Mouse (Mus musculus) midbrain, embryonic 14.5 days (tissue): ENCODE data around the gene Jund. TPM values are rescaled to one million over a fixed set of nuclear protein-coding genes. Genes with fewer than 3 reads are reported as not detected.

Source experiments
- ATAC-seq: fragments of 200-750 bp; cut with Nextera tagmentation; 2 replicates; pipeline ENCODE4 v1.8.0; 2017; ENCODE audit warnings: moderate number of reproducible peaks, moderate library complexity; ENCODE audit not compliant: low FRiP score, low TSS enrichment
- DNase-seq: peaks from one replicate; pipeline ENCODE4 v3.0.0-alpha.2; 2015
- H3K27ac ChIP-seq: fragments of 300-500 bp; sonication (generic); replicated peaks from 2 replicates; pipeline ENCODE4 v1.5.1; 2014; ENCODE audit warnings: mild to moderate bottlenecking, low read depth, low read length, moderate library complexity
- H3K27me3 ChIP-seq: fragments of 300-500 bp; sonication (generic); 2 replicates; pipeline ENCODE4 v1.6.1; 2014; ENCODE audit warnings: low read length, control low read depth, mixed read lengths; ENCODE audit not compliant: control insufficient read depth, insufficient read depth
- H3K36me3 ChIP-seq: fragments of 300-500 bp; sonication (generic); 2 replicates; pipeline ENCODE4 v1.6.1; 2014; ENCODE audit warnings: low read length, control low read depth; ENCODE audit not compliant: control insufficient read depth, insufficient read depth
- H3K4me1 ChIP-seq: fragments of 300-500 bp; sonication (generic); 2 replicates; pipeline ENCODE4 v1.6.1; 2014; ENCODE audit warnings: mild to moderate bottlenecking, antibody characterized with exemption, low read length, control low read depth; ENCODE audit not compliant: control insufficient read depth, insufficient read depth
- H3K4me2 ChIP-seq: fragments of 300-500 bp; sonication (generic); 2 replicates; pipeline ENCODE4 v1.6.1; 2014; ENCODE audit warnings: mild to moderate bottlenecking, low read length, moderate library complexity
- H3K4me3 ChIP-seq: fragments of 300-500 bp; sonication (generic); replicated peaks from 2 replicates; pipeline ENCODE4 v1.5.1; 2014; ENCODE audit warnings: low read depth, low read length
- H3K9ac ChIP-seq: fragments of 300-500 bp; sonication (generic); replicated peaks from 2 replicates; pipeline ENCODE4 v1.6.1; 2014; ENCODE audit warnings: mild to moderate bottlenecking, low read length, moderate library complexity
- H3K9me3 ChIP-seq: fragments of 300-500 bp; sonication (generic); 2 replicates; pipeline ENCODE4 v1.6.1; 2016; ENCODE audit warnings: low read length, control low read depth, mixed read lengths; ENCODE audit not compliant: control insufficient read depth
- WGBS: fragments of 180-500 bp; shearing (Covaris S2); extraction: QIAGEN DNeasy Blood & Tissue Kit; methylation state at CpG from one replicate; pipeline ENCODE4 v1.1.7; 2014; 5-methylcytosine and 5-hydroxymethylcytosine counted together
- polyA plus RNA-seq: library from polyadenylated mRNA; unstranded; fragments of >200 nt; fragmentation: Nextera tagmentation; extraction: Ambion mirVana; gene quantifications from 2 replicates; pipeline ENCODE4 v1.2.1, GENCODE M21; 2014

The Jund gene
- polyA plus RNA-seq, 1 experiment from 2014 or later: 119 TPM

GRCm38 (mm10) chr8:70708281-70708680 is 9.5 kb downstream of the Jund start:
- Histone ChIP-seq H3K36me3 (peaks cover 2% of the 10 kb centered on the region; the same call in 1 of the 2 replicates), H3K27ac (no peak overlapping the region), H3K4me3 (no peak overlapping the region), H3K9ac (no peak overlapping the region), H3K4me2 (no peak overlapping the region), H3K4me1 (no peaks in the 10 kb centered on the region; the same call in 1 of the 2 replicates), H3K9me3 (no peaks in the 10 kb centered on the region), H3K27me3 (no peaks in the 10 kb centered on the region)
- ATAC-seq (no peak), DNase-seq (no peak)
- WGBS: 92% methylated on average over 14 of the region's 14 CpGs

DNA sequence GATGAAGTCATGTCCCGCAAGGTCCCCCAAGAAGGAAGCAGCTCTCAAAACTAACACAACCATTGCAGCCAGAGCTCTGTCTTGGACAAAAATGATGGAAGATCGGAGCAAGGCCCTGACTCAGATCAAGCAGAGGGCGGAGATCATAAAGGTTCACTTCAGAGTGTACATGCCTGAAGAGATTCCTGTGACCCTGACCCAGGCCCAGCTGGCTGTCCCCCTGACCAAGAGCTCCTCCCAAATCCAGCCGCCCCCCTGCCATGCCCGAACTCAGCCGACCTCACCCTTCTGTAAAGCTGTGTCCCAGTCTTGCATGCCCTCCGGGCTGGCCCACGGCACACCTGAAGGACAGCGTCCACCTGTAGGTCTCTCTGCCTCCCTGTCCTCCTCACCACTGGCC is 11.0 kb downstream of the Jund start:
- no peak for ATAC-seq
- Histone ChIP-seq H3K4me2 (no peak overlapping the region), H3K36me3 (no peaks in the 10 kb centered on the region), H3K9me3 (no peaks in the 10 kb centered on the region), H3K4me1 (no peaks in the 10 kb centered on the region), H3K27ac (no peak overlapping the region), H3K4me3 (no peak overlapping the region), H3K9ac (no peak overlapping the region), H3K27me3 (no peaks in the 10 kb centered on the region)
- 94% methylated on average over 9 of the region's 9 CpGs for WGBS
- DNase-seq: no peak

DNA sequence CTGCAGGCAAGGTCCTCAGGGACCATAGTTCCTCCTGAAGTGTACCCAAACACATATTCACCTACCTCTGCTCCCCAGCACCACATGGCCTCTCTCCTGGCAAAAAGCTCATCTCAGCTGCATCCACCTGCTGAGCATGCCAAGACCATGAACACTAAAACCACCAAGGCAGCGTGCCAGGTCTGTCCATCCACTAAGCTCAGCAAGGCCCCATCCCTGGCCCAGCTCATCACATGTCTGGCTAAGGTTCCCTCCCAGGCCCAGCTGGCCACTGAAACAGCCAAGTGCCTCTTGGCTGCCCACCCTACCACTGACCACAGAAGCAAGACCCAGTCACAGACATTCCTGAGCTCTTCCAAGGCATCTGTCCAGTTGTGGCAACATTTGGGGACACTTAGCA is 11.5 kb downstream of the Jund start:
- 87% methylated on average over 1 of the region's 1 CpGs for WGBS
- Histone ChIP-seq H3K27me3 (no peaks in the 10 kb centered on the region), H3K27ac (no peak overlapping the region), H3K4me1 (no peaks in the 10 kb centered on the region), H3K4me3 (no peak overlapping the region), H3K9ac (no peak overlapping the region), H3K4me2 (no peak overlapping the region), H3K36me3 (no peaks in the 10 kb centered on the region), H3K9me3 (no peaks in the 10 kb centered on the region)
- ATAC-seq (no peak), DNase-seq (no peak)

- no peak overlapping the region for H3K9ac ChIP-seq
- H3K27ac ChIP-seq: no peak overlapping the region
- H3K27me3 ChIP-seq: no peaks in the 10 kb centered on the region
- DNase-seq: no peak
- no peaks in the 10 kb centered on the region for H3K9me3 ChIP-seq
- H3K4me1 ChIP-seq: no peaks in the 10 kb centered on the region
- no peak overlapping the region for H3K4me3 ChIP-seq
- no peak for ATAC-seq
- no peak overlapping the region for H3K4me2 ChIP-seq
- no peaks in the 10 kb centered on the region for H3K36me3 ChIP-seq
- WGBS: 90% methylated on average over 11 of the region's 11 CpGs
Observed at GRCm38 (mm10) chr8:70711041-70711440, 12.3 kb downstream of the Jund start.

- WGBS: 80% methylated on average over 7 of the region's 7 CpGs
- Histone ChIP-seq H3K9me3 (no peaks in the 10 kb centered on the region), H3K4me2 (no peak overlapping the region), H3K9ac (no peak overlapping the region), H3K27me3 (no peaks in the 10 kb centered on the region), H3K27ac (no peak overlapping the region), H3K4me1 (no peaks in the 10 kb centered on the region), H3K4me3 (no peak overlapping the region), H3K36me3 (no peaks in the 10 kb centered on the region)
- no peak for ATAC-seq
- no peak for DNase-seq
Observed at GRCm38 (mm10) chr8:70713991-70714390, 15.2 kb downstream of the Jund start.

GRCm38 (mm10) chr8:70715086-70715485 is 16.3 kb downstream of the Jund start:
- no peak for ATAC-seq
- no peak overlapping the region for H3K4me2 ChIP-seq
- H3K36me3 ChIP-seq: no peaks in the 10 kb centered on the region
- H3K4me3 ChIP-seq: no peak overlapping the region
- no peaks in the 10 kb centered on the region for H3K4me1 ChIP-seq
- H3K9ac ChIP-seq: no peak overlapping the region
- no peak overlapping the region for H3K27ac ChIP-seq
- H3K27me3 ChIP-seq: no peaks in the 10 kb centered on the region
- no peak for DNase-seq
- H3K9me3 ChIP-seq: no peaks in the 10 kb centered on the region
- 73% methylated on average over 2 of the region's 2 CpGs for WGBS

GRCm38 (mm10) chr8:70716521-70717400 is 18.0 kb downstream of the Jund start:
- no peak for DNase-seq
- H3K27me3 ChIP-seq: no peaks in the 10 kb centered on the region
- no peak overlapping the region for H3K4me2 ChIP-seq
- H3K4me1 ChIP-seq: no peaks in the 10 kb centered on the region
- no peak overlapping the region for H3K27ac ChIP-seq
- H3K4me3 ChIP-seq: no peak overlapping the region
- 87% methylated on average over 40 of the region's 40 CpGs for WGBS
- no peaks in the 10 kb centered on the region for H3K36me3 ChIP-seq
- no peak overlapping the region for H3K9ac ChIP-seq
- ATAC-seq: no peak
- no peaks in the 10 kb centered on the region for H3K9me3 ChIP-seq

- Histone ChIP-seq H3K4me2 (no peak within 1 kb of the TSS), H3K36me3 (no peaks in the 10 kb centered on the region), H3K4me3 (no peak within 1 kb of the TSS), H3K9me3 (no peaks in the 10 kb centered on the region), H3K4me1 (no peaks in the 10 kb centered on the region), H3K27me3 (no peaks in the 10 kb centered on the region), H3K27ac (no peak within 1 kb of the TSS), H3K9ac (no peak within 1 kb of the TSS; the same call in 1 of the 2 replicates)
- ATAC-seq: no peak
- DNase-seq: peak; percentile 72
- WGBS: 3% methylated on average over 18 of the region's 19 CpGs
Observed at GRCm38 (mm10) chr8:70718297-70718696, 19.5 kb downstream of the Jund start, which contains the start of gene Gm3336. Gm3336 (plus strand) TSS chr8:70718543.

DNA sequence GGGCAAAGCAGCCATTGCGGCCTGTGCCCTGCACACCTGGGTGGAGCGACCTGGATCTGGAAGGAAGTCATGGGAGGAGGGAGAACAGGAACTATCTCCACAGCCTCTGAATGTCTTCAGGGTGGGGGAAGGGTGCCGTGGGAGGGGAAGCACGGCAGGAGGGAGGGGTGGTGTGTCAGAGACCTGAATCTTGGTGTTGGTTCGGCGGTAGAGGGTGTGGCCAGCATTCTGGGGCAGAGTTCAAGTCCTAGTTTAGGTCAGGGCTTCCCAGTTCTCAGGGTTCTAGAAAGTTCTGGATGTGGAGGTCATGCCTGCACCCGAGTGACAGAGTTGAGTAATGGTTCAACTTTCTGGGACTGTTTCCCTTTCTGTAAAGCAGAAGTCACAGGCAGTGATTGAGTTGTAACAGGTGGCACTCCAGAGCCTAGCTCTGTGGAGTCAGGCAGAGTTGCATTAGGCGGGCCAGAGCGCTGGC is 21.1 kb downstream of the Jund start:
- no peak for ATAC-seq
- Histone ChIP-seq H3K4me2 (no peak overlapping the region), H3K9me3 (no peaks in the 10 kb centered on the region), H3K27ac (no peak overlapping the region), H3K9ac (no peak overlapping the region), H3K4me3 (no peak overlapping the region), H3K36me3 (no peaks in the 10 kb centered on the region), H3K4me1 (no peaks in the 10 kb centered on the region), H3K27me3 (no peaks in the 10 kb centered on the region)
- DNase-seq: no peak
- 72% methylated on average over 9 of the region's 9 CpGs for WGBS
